Mouse (Mus musculus) lung, embryonic 14.5 days (tissue): ENCODE data around the gene Chml. TPM values are rescaled to one million over a fixed set of nuclear protein-coding genes. Genes with fewer than 3 reads are reported as not detected.

Experiments
- ATAC-seq: fragments of 200-750 bp; cut with Nextera tagmentation; 2 replicates; pipeline ENCODE4 v1.8.0; 2017; ENCODE audit warnings: mild to moderate bottlenecking, moderate TSS enrichment, moderate library complexity; ENCODE audit not compliant: insufficient read depth
- DNase-seq: peaks from one replicate; pipeline ENCODE4 v3.0.0-alpha.2; 2015
- H3K27ac ChIP-seq: fragments of 300-500 bp; sonication (generic); 2 replicates; pipeline ENCODE4 v1.5.1; 2014; ENCODE audit warnings: low read depth, mild to moderate bottlenecking, moderate library complexity
- H3K27me3 ChIP-seq: fragments of 300-500 bp; sonication (generic); 2 replicates; pipeline ENCODE4 v1.6.1; 2014; ENCODE audit warnings: low read length, control low read depth; ENCODE audit not compliant: insufficient read depth
- H3K36me3 ChIP-seq: fragments of 300-500 bp; sonication (generic); 2 replicates; pipeline ENCODE4 v1.6.1; 2014; ENCODE audit warnings: control low read depth; ENCODE audit not compliant: insufficient read depth
- H3K4me1 ChIP-seq: fragments of 300-500 bp; sonication (generic); 2 replicates; pipeline ENCODE4 v1.6.1; 2014; ENCODE audit warnings: antibody characterized with exemption, control low read depth; ENCODE audit not compliant: insufficient read depth
- H3K4me2 ChIP-seq: fragments of 300-500 bp; sonication (generic); 2 replicates; pipeline ENCODE4 v1.6.1; 2014; ENCODE audit warnings: mild to moderate bottlenecking
- H3K4me3 ChIP-seq: fragments of 300-500 bp; sonication (generic); 2 replicates; pipeline ENCODE4 v1.5.1; 2014; ENCODE audit warnings: low read depth, low read length
- H3K9ac ChIP-seq: fragments of 300-500 bp; sonication (generic); 2 replicates; pipeline ENCODE4 v1.6.1; 2014
- H3K9me3 ChIP-seq: fragments of 300-500 bp; sonication (generic); 2 replicates; pipeline ENCODE4 v1.6.1; 2016; ENCODE audit warnings: low read depth, low read length, control low read depth
- CTCF ChIP-seq: IDR thresholded peaks from 2 replicates; pipeline ENCODE4 v1.5.1; 2016; ENCODE audit warnings: antibody characterized with exemption, low read depth
- WGBS: fragments of 180-500 bp; shearing (Covaris S2); extraction: QIAGEN DNeasy Blood & Tissue Kit; methylation state at CpG from one replicate; pipeline ENCODE4 v1.1.7; 2014; 5-methylcytosine and 5-hydroxymethylcytosine counted together
- polyA plus RNA-seq: library from polyadenylated mRNA; unstranded; fragments of >200 nt; fragmentation: Nextera tagmentation; extraction: Ambion mirVana; gene quantifications from 2 replicates; pipeline ENCODE4 v1.2.1, GENCODE M21; 2014

Chml gene
- polyA plus RNA-seq, 1 experiment from 2014 or later = 4.5 TPM

- ATAC-seq = no peak
- no peaks in the 10 kb centered on the region for H3K36me3 ChIP-seq
- DNase-seq = no peak
- TF ChIP-seq CTCF = no peak
- H3K4me3 ChIP-seq = no peak overlapping the region
- no peaks in the 10 kb centered on the region for H3K4me1 ChIP-seq
- H3K9ac ChIP-seq = no peak overlapping the region
- H3K27me3 ChIP-seq = no peaks in the 10 kb centered on the region
- no peak overlapping the region for H3K27ac ChIP-seq
- H3K4me2 ChIP-seq = no peak overlapping the region
- no peaks in the 10 kb centered on the region for H3K9me3 ChIP-seq
- 76% methylated on average over 6 of the region's 6 CpGs for WGBS
Observed at GRCm38 (mm10) chr1:175677459-175677858, 15.2 kb downstream of the Chml start.

GRCm38 (mm10) chr1:175675116-175675515 is 17.6 kb downstream of the Chml start:
- ATAC-seq (no peak), DNase-seq (no peak)
- Histone ChIP-seq H3K4me1 (no peaks in the 10 kb centered on the region), H3K27me3 (no peaks in the 10 kb centered on the region), H3K4me2 (no peak overlapping the region), H3K9me3 (no peaks in the 10 kb centered on the region), H3K27ac (no peak overlapping the region), H3K36me3 (no peaks in the 10 kb centered on the region), H3K4me3 (no peak overlapping the region), H3K9ac (no peak overlapping the region)
- 81% methylated on average over 6 of the region's 6 CpGs for WGBS
- TF ChIP-seq CTCF = no peak

DNA sequence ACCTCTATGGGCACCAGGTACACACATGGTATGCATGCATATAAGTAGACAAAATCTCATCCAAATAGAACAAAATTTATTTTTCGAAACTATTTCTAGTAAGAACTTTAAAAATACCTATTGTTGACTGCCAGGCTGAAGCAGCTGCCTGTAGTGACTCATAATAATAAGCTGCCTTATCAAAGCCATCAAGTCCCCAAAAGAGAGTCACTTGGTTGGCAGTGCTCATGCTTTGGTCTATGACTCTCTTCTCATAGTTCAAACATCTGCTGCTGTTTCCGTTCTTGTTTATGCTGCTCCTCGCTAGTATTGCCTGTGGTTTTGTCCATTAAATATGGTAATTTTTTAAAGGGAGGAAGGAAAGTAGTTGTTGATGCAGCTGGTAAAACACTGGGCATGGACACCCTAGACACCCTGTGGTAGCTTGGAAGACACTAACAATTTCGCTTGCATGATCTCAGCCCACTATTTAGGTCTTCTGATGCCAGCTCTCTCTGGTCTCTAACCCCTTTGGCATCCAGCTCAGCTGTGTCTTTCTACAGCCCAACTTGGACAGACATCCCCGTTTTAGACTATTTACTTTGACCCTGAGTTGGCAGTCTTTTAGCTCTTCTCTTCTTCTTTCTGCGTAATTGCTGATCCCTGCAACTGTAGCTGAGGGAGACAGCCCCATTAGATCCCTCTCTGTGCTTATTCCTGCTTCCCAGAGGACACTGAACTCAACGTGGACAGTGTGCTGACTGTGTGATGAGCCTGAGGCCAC is 19.0 kb downstream of the Chml start:
- no peak for DNase-seq
- WGBS = 71% methylated on average over 7 of the region's 7 CpGs
- no peak for ATAC-seq

DNA sequence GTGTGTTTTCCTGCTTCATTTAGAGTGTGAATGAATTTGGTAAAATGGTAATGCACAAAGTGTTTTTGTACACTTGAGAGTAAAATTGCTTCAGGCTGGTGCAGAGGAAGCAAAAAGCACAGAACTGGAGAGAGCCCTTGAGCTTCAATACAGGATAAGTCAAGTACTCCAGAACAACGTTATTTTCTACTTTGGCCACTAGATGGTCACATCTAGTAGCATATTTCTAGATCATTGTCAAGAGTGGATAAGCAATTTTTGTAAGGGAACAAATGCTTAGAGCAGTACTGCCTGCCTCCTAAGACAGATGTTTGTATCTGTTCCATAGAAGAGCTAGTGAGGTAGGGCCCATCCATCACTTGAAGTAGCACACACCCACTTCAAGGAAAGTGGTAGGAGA is 21.1 kb downstream of the Chml start:
- WGBS = 21% methylated on average over 1 of the region's 1 CpGs
- no peaks in the 10 kb centered on the region for H3K27me3 ChIP-seq
- H3K4me1 ChIP-seq = no peaks in the 10 kb centered on the region
- no peak overlapping the region for H3K4me3 ChIP-seq
- DNase-seq = peak; percentile 41
- H3K4me2 ChIP-seq = no peak overlapping the region
- no peaks in the 10 kb centered on the region for H3K36me3 ChIP-seq
- no peak overlapping the region for H3K27ac ChIP-seq
- H3K9me3 ChIP-seq = no peaks in the 10 kb centered on the region
- TF ChIP-seq CTCF = peak; percentile 37
- H3K9ac ChIP-seq = no peak overlapping the region
- no peak for ATAC-seq

More for the DNA sequence above, 19.0 kb downstream of the Chml start:
- Histone ChIP-seq H3K4me3 (no peak overlapping the region), H3K27me3 (no peaks in the 10 kb centered on the region), H3K27ac (no peak overlapping the region), H3K36me3 (no peaks in the 10 kb centered on the region), H3K4me2 (no peak overlapping the region), H3K4me1 (no peaks in the 10 kb centered on the region), H3K9ac (no peak overlapping the region), H3K9me3 (no peaks in the 10 kb centered on the region)
- no peak for TF ChIP-seq CTCF

DNA sequence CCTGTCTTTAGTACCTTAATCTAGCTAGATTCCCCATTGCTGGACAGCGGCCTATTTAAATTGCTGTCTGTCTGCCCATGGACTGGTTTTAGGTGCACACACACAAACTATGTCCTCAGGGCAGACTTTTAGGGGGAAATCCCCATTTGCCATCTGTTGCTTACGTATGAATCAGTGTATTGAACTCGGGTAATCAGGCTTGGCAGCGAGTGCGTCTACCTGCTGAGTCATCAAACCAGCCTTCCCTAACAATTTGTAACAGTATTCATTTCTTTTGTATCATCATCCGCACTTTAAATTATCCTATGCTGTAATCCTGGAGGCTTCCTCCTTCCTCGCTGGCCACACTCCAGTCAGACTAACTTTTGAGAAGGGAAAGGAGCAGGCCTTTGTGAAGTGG is 22.7 kb downstream of the Chml start:
- H3K27me3 ChIP-seq = no peaks in the 10 kb centered on the region
- no peak overlapping the region for H3K9ac ChIP-seq
- 78% methylated on average over 7 of the region's 7 CpGs for WGBS
- DNase-seq = no peak
- no peak for ATAC-seq
- no peak overlapping the region for H3K27ac ChIP-seq
- no peak for TF ChIP-seq CTCF
- no peak overlapping the region for H3K4me3 ChIP-seq
- H3K9me3 ChIP-seq = no peaks in the 10 kb centered on the region
- H3K4me2 ChIP-seq = no peak overlapping the region
- no peaks in the 10 kb centered on the region for H3K4me1 ChIP-seq
- no peaks in the 10 kb centered on the region for H3K36me3 ChIP-seq

- Histone ChIP-seq H3K4me3 (no peak overlapping the region), H3K4me1 (no peaks in the 10 kb centered on the region), H3K4me2 (no peak overlapping the region), H3K9ac (no peak overlapping the region), H3K9me3 (no peaks in the 10 kb centered on the region), H3K36me3 (no peaks in the 10 kb centered on the region), H3K27ac (no peak overlapping the region), H3K27me3 (no peaks in the 10 kb centered on the region)
- no peak for ATAC-seq
- DNase-seq = no peak
- TF ChIP-seq CTCF = no peak
- WGBS = 88% methylated on average over 3 of the region's 3 CpGs
Observed at GRCm38 (mm10) chr1:175669456-175669855, 23.2 kb downstream of the Chml start.

GRCm38 (mm10) chr1:175668666-175669405 is 23.9 kb downstream of the Chml start:
- H3K36me3 ChIP-seq = no peaks in the 10 kb centered on the region
- H3K27ac ChIP-seq = no peak overlapping the region
- TF ChIP-seq CTCF = peak; percentile 78
- peak; percentile 72 for DNase-seq
- H3K4me2 ChIP-seq = no peak overlapping the region
- no peaks in the 10 kb centered on the region for H3K27me3 ChIP-seq
- no peak overlapping the region for H3K4me3 ChIP-seq
- WGBS = 68% methylated on average over 5 of the region's 5 CpGs
- peak; percentile 70; the same call in 1 of the 2 replicates for ATAC-seq
- no peaks in the 10 kb centered on the region for H3K4me1 ChIP-seq
- no peak overlapping the region for H3K9ac ChIP-seq
- H3K9me3 ChIP-seq = no peaks in the 10 kb centered on the region
